Mouse (Mus musculus): ENCODE measurements around the gene Acp1. TPM values are rescaled to one million over a fixed set of nuclear protein-coding genes. Genes with fewer than 3 reads are reported as not detected.

Acp1 gene
- 18.3 and 18.9 TPM in 2 replicates for polyA plus RNA-seq (2012; rRNA removed)

DNA sequence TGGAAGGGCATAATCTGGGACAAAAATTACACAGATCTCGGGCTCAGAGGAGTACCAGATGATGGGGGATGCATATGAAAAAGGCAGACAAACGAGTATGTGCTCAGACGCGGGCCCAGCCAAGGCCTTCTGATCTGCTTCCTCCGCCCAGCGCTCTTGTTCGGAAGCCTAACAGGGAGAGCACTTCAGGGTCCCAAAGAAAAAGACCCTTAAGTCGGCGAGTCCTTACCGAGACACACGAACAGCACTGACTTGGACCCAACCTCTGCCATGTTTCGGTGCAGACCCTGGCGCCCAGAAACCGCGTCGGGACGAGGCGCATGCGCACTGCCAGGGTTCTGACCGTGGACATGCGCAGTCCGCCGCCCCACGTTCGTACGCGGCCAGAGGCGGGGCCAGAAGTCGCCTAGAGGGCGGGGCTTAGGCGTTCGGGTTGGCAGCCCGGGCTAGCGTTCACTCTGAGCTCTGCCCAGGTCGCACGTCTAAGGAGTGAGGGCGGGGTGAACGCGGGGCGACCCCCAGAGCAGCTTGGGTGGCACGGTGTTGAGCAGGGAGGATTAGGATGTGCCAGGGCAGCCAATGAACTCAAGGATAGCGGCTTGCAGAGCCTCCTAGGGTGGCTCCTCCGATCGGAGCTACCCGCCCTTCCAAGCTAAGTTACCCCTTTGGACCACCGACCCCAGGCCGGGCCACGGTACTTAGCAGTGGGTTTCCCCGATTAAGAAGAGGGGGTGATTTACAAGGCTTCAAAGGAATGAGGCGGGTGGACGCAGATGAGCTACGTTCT lies at the start of gene Acp1, which contains the start of gene Sh3yl1:
Acp1 (minus strand) TSS at position 329 of the 787 bp plus-strand sequence.
Sh3yl1 (plus strand) TSS at position 408 of the 787 bp plus-strand sequence.

DNA sequence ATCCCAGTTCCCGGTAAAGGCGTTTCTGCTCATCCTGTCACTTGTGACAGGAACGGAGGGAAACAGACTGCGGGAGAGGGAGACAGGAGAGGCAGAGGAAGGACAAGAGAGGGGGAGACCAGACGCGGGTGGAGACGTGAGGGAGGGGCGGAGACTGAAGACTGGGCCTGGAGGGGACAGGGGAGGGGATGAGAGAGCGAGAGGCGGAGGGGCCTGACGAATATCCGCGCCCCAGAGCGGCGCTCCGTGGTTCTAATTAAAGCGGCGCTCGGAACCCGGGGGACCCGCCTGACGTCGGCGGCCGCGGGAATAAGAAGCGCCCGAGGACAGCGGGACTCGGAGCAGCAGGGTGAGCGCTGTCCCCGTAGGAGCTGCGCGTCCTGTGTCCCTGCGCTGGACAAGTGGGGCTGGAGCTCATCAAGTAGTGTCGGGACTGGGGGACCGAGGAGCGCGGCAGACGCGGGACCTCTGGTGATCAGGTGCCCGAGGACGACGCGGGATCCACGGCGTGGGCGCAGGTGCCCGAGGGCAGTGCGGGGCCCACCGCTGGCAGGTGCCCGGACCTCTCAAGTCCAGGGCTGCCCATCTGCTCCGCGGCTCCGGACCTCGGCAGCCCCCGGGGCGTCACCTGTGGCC lies 27.3 kb downstream of the Acp1 start, which contains the start of gene Alkal2:
Alkal2 (plus strand) TSS at position 337 of the 636 bp plus-strand sequence.

Other genes starting within 250 kb of the Acp1 start
- not detected in 2 replicates for gene Alkal2, start 27.3 kb downstream of the Acp1 start, polyA plus RNA-seq (2012; rRNA removed)
- 8.5 and 9.8 TPM in 2 replicates for gene Sh3yl1, start 79 bp upstream of the Acp1 start, polyA plus RNA-seq (2012; rRNA removed)
- 2.3 and 3.0 TPM in 2 replicates for gene Fam110c, start 162.3 kb upstream of the Acp1 start, polyA plus RNA-seq (2012; rRNA removed)

Data from liver, embryonic 18 days (tissue).